Mouse (Mus musculus): ENCODE data around the gene Sirt3.

Sirt3 gene

DNA sequence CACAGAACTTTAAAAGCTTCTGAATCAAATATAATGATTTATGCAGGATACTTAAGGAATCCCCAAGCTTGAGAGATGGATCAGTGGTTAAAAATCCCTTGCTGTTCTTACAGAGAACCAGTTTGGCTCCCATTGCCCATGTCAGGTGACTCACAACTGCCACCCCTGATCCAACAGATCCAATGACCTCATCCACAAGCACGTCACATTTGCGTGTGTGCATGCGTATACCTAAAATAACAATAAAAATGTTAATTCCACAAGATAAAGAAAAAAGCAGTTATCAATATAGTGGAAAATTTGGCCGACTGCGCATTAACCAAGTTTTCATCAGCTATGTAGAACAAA, 60.8 kb downstream of the Sirt3 start:
- DNase-seq (ENCODE audit: inconsistent age in 2 of 2, low spot score in 1 of 2) = peak in 1 of 2 experiments; percentile 39

DNA sequence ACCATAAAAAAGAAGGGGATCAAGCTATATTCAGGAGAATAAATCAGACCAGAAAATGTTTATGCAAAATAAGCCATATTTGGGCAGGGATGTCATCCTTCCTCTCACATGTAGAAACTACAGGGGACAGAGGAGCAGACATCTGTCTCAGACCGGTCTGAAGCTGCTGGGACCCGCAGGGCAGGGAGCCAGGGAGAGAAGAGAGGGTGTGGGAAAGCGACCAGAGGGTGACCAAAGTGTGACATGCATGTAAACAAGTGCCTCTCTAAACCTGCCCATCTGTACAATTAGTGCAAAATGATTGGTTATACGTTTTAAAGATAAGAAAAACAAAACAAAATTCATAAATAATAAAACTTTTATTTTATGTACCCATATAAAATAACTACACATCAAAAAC, 61.9 kb downstream of the Sirt3 start:
- DNase-seq (ENCODE audit: inconsistent age in 2 of 2, low spot score in 1 of 2) = no peak

All from adrenal gland, adult (tissue).